Mouse (Mus musculus) activated CD4-positive, CD25-positive, alpha-beta regulatory T cell (primary cell): ENCODE measurements around the gene Slc3a1. TPM values are rescaled to one million over a fixed set of nuclear protein-coding genes. Genes with fewer than 3 reads are reported as not detected.

Experiments used
- polyA plus RNA-seq, 2 experiments: library from polyadenylated mRNA; unstranded; fragments of 100-300 nt; shearing (Covaris generic); gene quantifications; one replicate each; pipeline ENCODE4 v1.2.1; 2017

The Slc3a1 gene
- under 1 TPM; 0.30 to 0.72 TPM for polyA plus RNA-seq

DNA sequence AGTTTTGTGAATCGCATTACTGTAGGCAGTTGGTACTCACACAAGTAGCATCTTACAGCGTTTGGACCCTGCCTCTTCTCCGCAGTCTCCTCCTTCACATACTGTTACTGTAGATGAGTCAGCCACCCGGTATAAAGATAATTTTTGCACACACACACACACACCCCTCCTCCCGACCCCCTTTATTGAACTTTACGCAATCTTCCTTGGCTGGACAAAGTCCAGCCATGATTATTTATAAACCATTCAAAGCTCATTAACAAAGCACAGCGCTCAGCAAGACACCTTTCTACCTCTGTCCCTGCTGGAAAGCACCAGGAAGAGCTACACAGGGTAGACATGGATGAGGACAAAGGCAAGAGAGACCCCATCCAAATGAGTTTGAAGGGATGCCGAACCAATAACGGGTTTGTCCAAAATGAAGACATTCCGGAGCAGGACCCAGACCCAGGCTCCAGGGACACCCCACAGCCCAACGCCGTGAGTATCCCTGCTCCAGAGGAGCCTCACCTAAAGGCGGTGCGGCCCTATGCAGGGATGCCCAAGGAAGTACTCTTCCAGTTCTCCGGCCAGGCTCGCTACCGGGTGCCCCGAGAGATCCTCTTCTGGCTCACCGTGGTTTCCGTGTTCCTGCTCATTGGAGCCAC lies at the start of gene Slc3a1:
Gene Slc3a1, plus strand, starts transcription at position 284 of the 647 bp plus-strand sequence.

DNA sequence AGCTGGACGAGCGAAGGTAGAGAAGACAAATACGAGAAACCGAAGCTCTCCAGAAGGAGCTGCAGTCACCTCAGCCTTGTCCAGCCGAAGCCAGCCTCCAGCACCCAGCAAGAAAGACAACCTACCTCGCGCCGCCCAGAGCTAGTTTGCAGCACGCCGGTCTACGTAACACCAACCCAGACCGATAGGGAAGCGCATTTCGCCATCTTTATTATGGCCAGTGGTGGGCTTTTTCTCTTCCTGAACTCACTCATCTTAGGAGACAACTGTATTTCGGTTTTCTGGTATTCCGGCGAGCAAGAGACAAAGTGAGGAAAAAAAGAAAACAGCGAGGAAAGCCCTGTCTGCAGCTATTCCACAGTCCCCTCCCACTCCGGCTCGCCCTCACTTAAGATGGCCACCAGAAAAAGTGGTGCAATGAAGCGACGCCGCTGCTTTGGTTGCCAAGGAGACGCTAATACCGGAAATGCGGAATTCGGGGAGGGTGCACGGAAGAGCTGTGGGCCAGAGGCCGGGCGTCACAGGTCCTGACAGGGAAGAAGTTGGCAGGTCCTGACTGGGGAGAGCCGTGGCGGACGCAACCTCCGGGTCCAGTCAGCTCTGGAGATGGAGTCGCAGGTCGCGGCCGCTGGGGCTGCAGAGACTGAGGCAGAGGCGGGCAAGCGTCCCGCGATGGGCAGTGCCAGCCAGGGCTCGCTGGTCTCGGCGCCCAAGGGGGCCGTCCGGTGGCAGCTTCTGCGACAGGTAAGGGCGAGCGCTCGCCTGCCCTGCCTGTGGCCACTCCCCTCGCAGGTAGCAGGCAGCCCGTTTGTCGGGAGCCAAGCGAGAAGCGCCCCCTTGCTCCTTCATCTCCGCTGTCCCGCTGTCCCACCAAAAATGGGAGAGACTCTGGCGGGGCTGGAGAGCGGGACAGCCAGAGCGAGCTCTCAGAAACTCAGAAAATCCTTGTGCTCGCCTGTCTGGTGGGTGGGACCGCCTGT lies 62.2 kb downstream of the Slc3a1 start, which contains the start of the genes Prepl and Camkmt:
Gene Prepl, minus strand, starts transcription at position 122 of the 980 bp plus-strand sequence.
Gene Camkmt, plus strand, starts transcription at position 433 of the 980 bp plus-strand sequence.

Other genes starting within 250 kb of the Slc3a1 start
- gene Lrpprc, start 237.6 kb upstream of the Slc3a1 start, polyA plus RNA-seq = 10 to 100 TPM; 32.8 to 40.7 TPM
- 100 to 1,000 TPM; 138 to 145 TPM for gene Ppm1b, start 71.6 kb upstream of the Slc3a1 start, polyA plus RNA-seq
- 10 to 100 TPM; 12.5 to 14.3 TPM for gene Prepl, start 61.9 kb downstream of the Slc3a1 start, polyA plus RNA-seq
- 1 to 10 TPM; 5.6 to 8.6 TPM for gene Camkmt, start 62.2 kb downstream of the Slc3a1 start, polyA plus RNA-seq